Mouse (Mus musculus) urinary bladder, postnatal 10 days (tissue): ENCODE results near the gene Rnf217.

Source experiments
- DNase-seq: peaks from one replicate; pipeline ENCODE4 v3.0.0; 2022; ENCODE audit warnings: low spot score

Gene Rnf217

GRCm38 (mm10) chr10:31553302-31553701 lies 55.7 kb downstream of the Rnf217 start:
- DNase-seq = no peak

DNA sequence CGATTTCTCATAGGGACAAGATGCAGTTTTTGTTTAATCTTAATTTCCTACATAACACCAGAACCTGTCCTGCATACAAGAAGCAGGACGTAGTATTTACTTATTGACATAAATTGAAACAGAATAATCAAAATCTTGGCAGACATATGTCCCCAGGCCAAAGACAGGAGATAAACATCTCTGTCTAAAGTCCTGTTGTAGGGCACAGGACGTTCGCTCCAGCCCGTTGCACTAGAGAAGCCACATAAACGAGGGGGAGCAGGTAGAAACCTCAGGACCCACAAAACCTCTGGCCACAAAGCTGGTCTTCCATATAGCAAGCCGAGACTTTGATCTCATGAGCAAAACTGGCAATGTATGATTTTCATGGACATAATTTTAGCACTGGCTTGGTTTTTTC lies 57.1 kb downstream of the Rnf217 start:
- DNase-seq = no peak

DNA sequence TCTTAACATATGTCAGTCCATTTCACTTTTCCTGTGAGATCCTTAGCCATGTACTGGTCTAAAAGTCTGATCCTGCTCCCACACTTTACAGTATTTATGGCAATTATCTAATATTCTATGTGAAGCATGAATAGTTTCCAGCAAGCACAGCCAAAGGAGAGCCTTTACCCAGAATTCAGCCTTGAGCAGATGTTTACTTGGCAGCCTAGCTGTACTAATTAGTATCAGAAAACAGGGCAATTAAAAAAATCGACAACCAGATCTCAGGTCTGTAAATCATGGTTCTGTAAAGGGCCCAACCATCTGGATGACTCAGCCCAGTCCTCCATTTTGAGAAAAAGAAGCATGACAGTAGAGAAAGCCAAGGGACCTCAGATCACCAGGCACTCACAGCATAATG lies 57.6 kb downstream of the Rnf217 start:
- DNase-seq = no peak

GRCm38 (mm10) chr10:31547156-31547555 lies 61.8 kb downstream of the Rnf217 start:
- no peak for DNase-seq

GRCm38 (mm10) chr10:31544149-31544942 lies 64.6 kb downstream of the Rnf217 start:
- DNase-seq = no peak

DNA sequence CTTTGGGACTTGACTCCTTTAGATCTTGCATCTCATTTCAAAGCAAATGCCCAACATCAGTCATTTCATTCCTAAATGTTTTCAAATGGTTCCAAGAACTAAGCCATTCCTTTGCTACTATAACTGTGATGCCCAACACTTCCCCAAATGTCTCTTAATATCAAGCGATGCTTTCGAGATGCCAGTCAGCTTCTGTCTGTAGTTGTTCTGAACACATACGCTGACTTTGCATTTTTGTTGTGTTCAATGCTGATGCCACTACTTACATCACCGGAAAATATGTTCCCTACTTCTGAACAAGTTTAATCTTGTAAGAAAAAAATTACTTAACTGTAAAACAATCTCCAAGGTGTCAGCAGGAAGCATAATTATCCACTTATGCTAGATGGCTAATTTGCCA lies 68.5 kb downstream of the Rnf217 start:
- DNase-seq = no peak

GRCm38 (mm10) chr10:31539351-31539750 lies 69.6 kb downstream of the Rnf217 start:
- no peak for DNase-seq

- DNase-seq = no peak
Measured at GRCm38 (mm10) chr10:31538721-31539120, 70.3 kb downstream of the Rnf217 start.

GRCm38 (mm10) chr10:31538243-31538642 lies 70.7 kb downstream of the Rnf217 start:
- no peak for DNase-seq

- DNase-seq = no peak
Measured at GRCm38 (mm10) chr10:31537213-31537612, 71.8 kb downstream of the Rnf217 start.

GRCm38 (mm10) chr10:31535046-31535445 lies 73.9 kb downstream of the Rnf217 start:
- no peak for DNase-seq

DNA sequence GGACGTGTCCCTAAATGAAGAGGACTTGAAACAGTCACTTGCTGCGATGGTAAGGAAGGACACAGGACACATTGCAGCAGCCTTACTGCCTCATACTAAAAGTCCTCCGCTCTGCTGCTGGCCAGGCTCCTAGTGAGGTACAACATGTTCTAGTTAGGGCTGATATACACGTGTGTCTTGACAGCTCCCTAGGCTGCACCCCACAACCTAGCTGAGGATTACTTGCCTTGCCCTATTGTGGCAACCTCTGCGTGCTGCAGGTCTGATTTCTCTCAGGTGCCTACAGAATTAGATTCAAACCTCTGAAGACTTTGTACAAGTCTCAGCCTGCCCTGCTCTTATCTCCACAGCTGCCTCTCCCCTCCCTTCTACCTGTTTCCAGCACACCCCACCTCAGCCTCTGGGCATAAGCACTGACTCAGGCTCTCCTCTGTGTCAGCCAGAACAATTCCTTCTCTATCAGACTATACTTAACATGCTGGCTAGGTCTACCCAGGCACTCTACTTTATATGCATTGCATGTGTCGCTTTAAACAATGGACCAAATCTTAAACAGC lies 75.6 kb downstream of the Rnf217 start:
- DNase-seq = no peak

- no peak for DNase-seq
Measured at GRCm38 (mm10) chr10:31532782-31533181, 76.2 kb downstream of the Rnf217 start.

GRCm38 (mm10) chr10:31528297-31528984 lies 80.5 kb downstream of the Rnf217 start:
- no peak for DNase-seq

DNA sequence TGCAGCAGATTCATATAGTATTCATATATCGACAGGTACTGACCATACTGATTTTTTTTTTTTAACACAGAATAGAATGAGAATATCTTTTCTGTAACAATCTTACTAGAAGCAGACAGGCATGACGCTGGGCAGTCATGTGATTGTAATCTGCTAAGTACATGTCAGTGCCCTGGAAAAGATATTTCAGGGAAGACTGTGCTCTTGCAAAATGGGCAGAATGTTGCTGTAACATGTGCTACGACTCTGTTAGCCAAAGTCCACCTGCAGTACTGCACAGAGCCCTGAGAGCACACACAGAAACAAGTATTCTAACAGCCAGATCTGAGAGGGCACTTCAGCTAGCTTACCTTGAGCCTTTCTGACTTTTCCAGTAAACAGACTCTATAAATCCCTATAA lies 83.3 kb downstream of the Rnf217 start:
- DNase-seq = no peak

DNA sequence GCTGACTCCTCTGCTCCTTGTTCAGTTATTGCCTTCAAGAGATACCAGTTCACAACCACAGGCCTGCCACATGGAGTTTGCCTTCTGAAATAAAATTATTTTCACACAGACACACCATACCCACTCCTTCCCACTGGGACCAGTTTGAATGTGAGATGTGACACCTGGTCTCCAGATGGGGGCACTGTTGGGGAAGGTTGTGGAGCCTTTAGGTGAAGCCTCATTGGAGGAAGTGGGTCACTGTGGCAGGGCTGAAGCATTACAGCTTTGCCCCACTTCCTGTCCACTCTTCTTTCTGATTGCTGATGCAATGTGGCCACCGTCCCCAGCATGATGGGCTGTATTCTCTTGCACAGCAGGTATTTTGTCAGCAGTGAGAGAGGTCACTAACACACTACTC lies 89.6 kb downstream of the Rnf217 start:
- DNase-seq = no peak

- no peak for DNase-seq
Measured at GRCm38 (mm10) chr10:31518210-31518609, 90.8 kb downstream of the Rnf217 start.

DNA sequence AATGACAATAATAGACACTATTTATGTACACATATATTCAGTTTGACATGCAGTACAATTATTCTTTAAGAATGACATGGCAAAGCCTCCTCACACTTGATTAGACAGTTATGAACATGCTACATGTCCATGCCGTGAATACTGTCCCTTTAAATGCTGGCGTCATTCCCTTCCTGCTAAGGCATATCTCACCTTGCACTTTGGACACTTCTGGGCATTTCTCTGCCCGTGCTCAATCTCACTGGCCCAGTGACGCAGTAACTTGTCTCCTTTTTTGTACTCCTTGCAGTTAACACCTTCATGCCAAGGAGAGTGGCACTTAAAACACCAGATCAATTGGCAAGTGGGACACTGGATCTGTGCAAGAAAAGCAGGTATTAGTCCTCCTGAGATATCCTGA lies 91.8 kb downstream of the Rnf217 start:
- DNase-seq = no peak

DNA sequence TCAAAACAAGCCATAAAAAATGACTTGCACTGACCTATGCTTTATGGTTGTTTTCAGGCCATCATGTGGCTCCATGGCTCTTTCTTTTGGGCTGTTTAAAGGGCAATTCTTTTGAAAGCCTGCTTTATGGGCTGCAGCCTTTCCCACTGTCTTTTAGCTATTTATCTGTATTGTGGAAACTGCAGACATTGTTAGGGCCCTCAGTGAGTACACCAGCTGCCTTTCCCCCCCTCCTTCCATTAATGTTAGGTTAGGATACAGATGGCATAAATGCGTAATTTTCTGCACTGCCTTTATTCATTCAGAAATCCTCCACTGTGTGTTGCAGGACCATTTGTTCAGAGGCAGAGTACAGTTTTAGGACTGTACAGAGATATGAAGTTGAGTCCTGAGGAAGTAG lies 93.1 kb downstream of the Rnf217 start:
- no peak for DNase-seq

GRCm38 (mm10) chr10:31504134-31504551 lies 104.8 kb downstream of the Rnf217 start:
- DNase-seq = no peak

DNA sequence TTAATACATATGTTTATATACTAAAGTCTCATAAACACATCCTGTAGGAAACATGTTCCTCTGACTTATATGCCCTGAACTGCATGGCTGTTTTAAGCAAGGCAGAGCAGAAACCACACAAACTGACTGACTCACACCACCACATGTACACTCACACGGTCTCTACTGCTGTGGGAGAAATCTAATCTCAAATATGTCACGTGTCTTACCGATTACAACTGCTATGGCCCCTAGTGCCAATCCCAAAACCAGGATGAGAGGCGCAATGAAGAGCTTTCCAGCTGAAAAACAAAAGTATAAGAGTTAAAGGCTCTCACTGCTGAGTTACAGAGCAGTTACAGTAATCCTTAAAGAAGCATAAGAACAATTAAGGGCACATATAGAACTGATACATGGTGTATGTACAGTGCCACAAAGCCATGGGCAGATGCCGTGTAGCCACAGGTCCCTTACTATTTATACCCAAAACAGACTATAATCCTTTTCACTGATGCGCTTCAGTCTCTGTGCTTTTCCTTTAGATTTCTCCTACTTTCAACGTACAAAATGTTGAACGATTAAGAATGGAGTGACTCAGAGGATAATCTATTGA lies 105.3 kb downstream of the Rnf217 start:
- DNase-seq = no peak

GRCm38 (mm10) chr10:31501644-31502043 lies 107.3 kb downstream of the Rnf217 start:
- no peak for DNase-seq

DNA sequence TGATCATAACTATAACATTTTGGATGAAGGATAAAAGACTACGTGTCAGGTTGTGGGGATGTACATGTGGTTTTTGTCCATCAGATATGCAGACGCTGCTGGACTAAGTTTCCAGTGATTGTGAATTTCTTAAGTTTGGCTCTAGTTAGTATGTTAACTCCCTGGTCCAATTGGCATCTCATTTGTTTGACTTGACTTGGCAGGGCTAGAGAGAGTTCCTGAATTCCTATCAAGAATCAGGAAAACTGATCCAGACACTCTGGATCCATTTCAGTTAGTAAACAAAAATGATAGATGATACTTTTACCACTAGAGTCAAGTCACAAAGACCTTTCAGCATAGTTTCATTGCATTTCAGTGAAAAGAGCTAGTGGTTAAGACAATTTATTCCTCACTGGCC lies 112.1 kb downstream of the Rnf217 start:
- no peak for DNase-seq
